Mouse (Mus musculus): ENCODE results near the gene Sdhd.

DNA sequence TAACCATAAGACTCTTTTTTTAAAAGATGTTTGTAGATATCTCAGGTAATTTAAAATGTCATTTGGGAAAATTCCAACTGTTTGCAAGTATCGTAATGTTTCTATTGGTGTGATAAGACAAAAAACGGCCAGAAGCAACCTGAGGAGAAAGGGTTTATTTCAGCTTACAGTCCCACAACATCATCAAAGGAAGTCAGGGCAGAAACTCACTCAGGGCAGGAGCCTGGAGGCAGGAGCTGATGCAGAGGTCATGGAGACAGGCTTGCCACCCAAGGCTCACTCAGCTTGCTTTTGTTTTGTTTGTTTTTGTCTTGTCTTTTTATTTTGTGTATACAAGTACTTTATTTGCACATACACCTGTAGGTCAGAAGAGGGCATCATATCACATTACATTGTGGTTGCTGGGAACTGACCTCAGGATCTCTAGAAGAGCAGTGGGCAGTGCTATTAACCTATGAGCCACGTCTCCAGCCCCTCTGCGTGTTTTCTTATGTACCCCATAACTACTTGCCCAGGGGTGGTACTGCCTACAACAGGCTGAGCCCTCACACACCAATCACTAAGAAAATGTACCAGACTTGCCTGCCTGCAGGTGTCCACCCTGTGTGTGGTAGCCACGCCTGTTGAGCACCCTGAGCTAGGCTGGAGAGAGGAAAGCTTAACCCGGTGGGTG, 28.5 kb upstream of the Sdhd start:
- TF ChIP-seq POLR2A (IDR thresholded peaks at IDR 0.05; ENCODE audit: extremely low read depth, insufficient read depth, low read length) (no peak), CTCF (IDR thresholded peaks at IDR 0.05; ENCODE audit: low read depth, low read length) (no peak)
